Mouse (Mus musculus) myocyte (in vitro differentiated cells): ENCODE data around the gene Mettl7b.

Source experiments
- CEBPB ChIP-seq: IDR thresholded peaks from 2 replicates; pipeline ENCODE4 v1.6.1; 2011; ENCODE audit warnings: mild to moderate bottlenecking, moderate library complexity; ENCODE audit not compliant: poor library complexity, insufficient read depth, severe bottlenecking
- E2F4 ChIP-seq: IDR thresholded peaks from one replicate; pipeline ENCODE4 v1.6.1; 2011; ENCODE audit warnings: mild to moderate bottlenecking, control low read depth, moderate library complexity; ENCODE audit not compliant: insufficient read depth
- MAX ChIP-seq: IDR thresholded peaks from one replicate; pipeline ENCODE4 v1.6.1; 2011; ENCODE audit warnings: low read depth, mild to moderate bottlenecking, control low read depth
- MYOD1 ChIP-seq, 3 experiments: IDR thresholded peaks; one replicate each; pipeline ENCODE4 v1.6.1; 2011; ENCODE audit warnings: control low read depth in 2 of 3, low read depth in 2 of 3, mild to moderate bottlenecking in 2 of 3, moderate library complexity in 1 of 3; ENCODE audit not compliant: insufficient read length in 2 of 3, control insufficient read depth in 1 of 3
- MYOG ChIP-seq, 3 experiments: IDR thresholded peaks; one replicate each; pipeline ENCODE4 v1.6.1; 2011; ENCODE audit warnings: control low read depth in 2 of 3, low read depth in 2 of 3, mild to moderate bottlenecking in 2 of 3; ENCODE audit not compliant: insufficient read length in 2 of 3, control insufficient read depth in 1 of 3, insufficient read depth in 1 of 3
- POLR2A ChIP-seq: IDR thresholded peaks from one replicate; pipeline ENCODE4 v1.6.1; 2011; ENCODE audit warnings: low read depth, mild to moderate bottlenecking, control low read depth, moderate library complexity; ENCODE audit not compliant: insufficient read length
- USF1 ChIP-seq: IDR thresholded peaks from one replicate; pipeline ENCODE4 v1.6.1; 2011; ENCODE audit warnings: low read depth, mild to moderate bottlenecking, control low read depth, moderate library complexity

GRCm38 (mm10) chr10:128920736-128921161, 40.0 kb downstream of the Mettl7b start:
- TF ChIP-seq MYOD1 (IDR thresholded peaks at IDR 0.05; ENCODE audit: control insufficient read depth in 1 of 3, insufficient read length in 2 of 3, low read depth in 2 of 3) (no peak), MAX (no peak), MYOG (IDR thresholded peaks at IDR 0.05; ENCODE audit: control insufficient read depth in 1 of 3, insufficient read depth in 1 of 3, insufficient read length in 2 of 3, low read depth in 2 of 3) (no peak), E2F4 (no peak), POLR2A (no peak), CEBPB (no peak), USF1 (no peak)
